Mouse (Mus musculus) bone marrow macrophage, adult 2 months (primary cell): ENCODE data around the gene Bcas2.

Experiments used
- CTCF ChIP-seq: IDR thresholded peaks from 2 replicates; pipeline ENCODE4 v1.5.1; 2012; ENCODE audit warnings: low read depth, mild to moderate bottlenecking, low read length, moderate library complexity
- POLR2A ChIP-seq: IDR thresholded peaks from 2 replicates; pipeline ENCODE4 v1.6.1; 2012; ENCODE audit warnings: mild to moderate bottlenecking, low read depth, low read length, borderline replicate concordance

DNA sequence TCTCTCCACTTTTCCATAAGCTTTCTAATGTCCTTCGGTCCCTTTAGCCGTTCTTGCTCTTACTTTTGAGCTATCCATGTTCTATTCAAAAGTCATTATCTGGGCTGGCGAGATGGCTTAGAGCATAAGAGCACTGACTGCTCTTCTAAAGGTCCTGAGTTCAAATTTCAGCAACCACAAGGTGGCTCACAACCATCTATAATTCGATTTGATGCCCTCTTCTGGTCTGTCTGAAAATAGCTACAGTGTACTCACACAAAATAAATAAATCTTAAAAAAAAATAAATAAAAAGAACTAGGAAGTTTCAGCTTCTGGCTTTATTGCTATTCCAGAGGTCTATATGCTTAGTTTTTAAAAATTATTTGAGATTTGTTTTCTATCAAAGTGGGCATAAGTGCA lies 23.7 kb upstream of the Bcas2 start:
- TF ChIP-seq CTCF (no peak), POLR2A (no peak)
